Mouse (Mus musculus): ENCODE data around the gene Patj. TPM values are rescaled to one million over a fixed set of nuclear protein-coding genes. Genes with fewer than 3 reads are reported as not detected.
"Not testable (repeated sequence)": the region's sequence is repeated elsewhere in the genome, so short reads cannot be mapped to it uniquely, and the experiment has no call there.

The Patj gene
- polyA plus RNA-seq, 1 experiment, result 14.6 TPM

GRCm38 (mm10) chr4:98659032-98659431 lies 263.4 kb downstream of the Patj start:
- no peak for DNase-seq (ENCODE audit: low read depth)

- DNase-seq (ENCODE audit: low read depth), result no peak
Observed at GRCm38 (mm10) chr4:98660534-98660933, 264.9 kb downstream of the Patj start.

GRCm38 (mm10) chr4:98665884-98666283 lies 270.3 kb downstream of the Patj start:
- no peak for DNase-seq (ENCODE audit: low read depth)

GRCm38 (mm10) chr4:98666451-98666850 lies 270.9 kb downstream of the Patj start:
- no peak for DNase-seq (ENCODE audit: low read depth)

GRCm38 (mm10) chr4:98667009-98667408 lies 271.4 kb downstream of the Patj start:
- DNase-seq (ENCODE audit: low read depth), result no peak

- no peak for DNase-seq (ENCODE audit: low read depth)
Observed at GRCm38 (mm10) chr4:98677506-98677905, 281.9 kb downstream of the Patj start.

- DNase-seq (ENCODE audit: low read depth), result no peak
Observed at GRCm38 (mm10) chr4:98686678-98687267, 291.2 kb downstream of the Patj start.

- no peak for DNase-seq (ENCODE audit: low read depth)
Observed at GRCm38 (mm10) chr4:98688116-98688515, 292.5 kb downstream of the Patj start.

GRCm38 (mm10) chr4:98688520-98688919 lies 292.9 kb downstream of the Patj start:
- DNase-seq (ENCODE audit: low read depth), result no peak

- DNase-seq (ENCODE audit: low read depth), result no peak
Observed at GRCm38 (mm10) chr4:98689988-98690387, 294.4 kb downstream of the Patj start.

GRCm38 (mm10) chr4:98693465-98694185 lies 298.0 kb downstream of the Patj start:
- no peak for DNase-seq (ENCODE audit: low read depth)

GRCm38 (mm10) chr4:98697932-98698331 lies 302.3 kb downstream of the Patj start:
- no peak for DNase-seq (ENCODE audit: low read depth)

GRCm38 (mm10) chr4:98698921-98699320 lies 303.3 kb downstream of the Patj start:
- DNase-seq (ENCODE audit: low read depth), result no peak

GRCm38 (mm10) chr4:98700156-98700555 lies 304.6 kb downstream of the Patj start:
- no peak for DNase-seq (ENCODE audit: low read depth)

GRCm38 (mm10) chr4:98702201-98702894 lies 306.8 kb downstream of the Patj start:
- DNase-seq (ENCODE audit: low read depth), result no peak

- DNase-seq (ENCODE audit: low read depth), result peak; percentile 57
Observed at GRCm38 (mm10) chr4:98710891-98711290, 315.3 kb downstream of the Patj start.

- no peak for DNase-seq (ENCODE audit: low read depth)
Observed at GRCm38 (mm10) chr4:98717735-98718546, 322.4 kb downstream of the Patj start.

- DNase-seq (ENCODE audit: low read depth), result no peak
Observed at GRCm38 (mm10) chr4:98718547-98718917, 322.9 kb downstream of the Patj start.

GRCm38 (mm10) chr4:98722454-98722853 lies 326.9 kb downstream of the Patj start:
- DNase-seq (ENCODE audit: low read depth), result no peak

- DNase-seq (ENCODE audit: low read depth), result not testable (repeated sequence)
Observed at GRCm38 (mm10) chr4:98724682-98725081, 329.1 kb downstream of the Patj start.

- no peak for DNase-seq (ENCODE audit: low read depth)
Observed at GRCm38 (mm10) chr4:98725439-98725838, 329.9 kb downstream of the Patj start.

- DNase-seq (ENCODE audit: low read depth), result no peak
Observed at GRCm38 (mm10) chr4:98726590-98727237, 331.1 kb downstream of the Patj start, which contains the start of gene L1td1. Gene L1td1 (plus strand): TSS chr4:98726734.

Measured in gonadal fat pad, adult 2 months (tissue).